Mouse (Mus musculus) embryonic facial prominence, embryonic 11.5 days (tissue): ENCODE results near the gene Zfyve16. TPM values are rescaled to one million over a fixed set of nuclear protein-coding genes. Genes with fewer than 3 reads are reported as not detected.

Experiments used
- ATAC-seq: fragments of 200-750 bp; cut with Nextera tagmentation; replicated peaks from 2 replicates; pipeline ENCODE4 v1.8.0; 2017; ENCODE audit warnings: low read depth; ENCODE audit not compliant: insufficient number of reproducible peaks, low FRiP score, low TSS enrichment
- DNase-seq: peaks from one replicate; pipeline ENCODE4 v3.0.0-alpha.2; 2015; ENCODE audit warnings: low spot score
- H3K27ac ChIP-seq: fragments of 300-500 bp; sonication (generic); replicated peaks from 2 replicates; pipeline ENCODE4 v1.5.1; 2014; ENCODE audit warnings: mild to moderate bottlenecking, low read depth, low read length, control low read depth
- H3K27me3 ChIP-seq: fragments of 300-500 bp; sonication (generic); 2 replicates; pipeline ENCODE4 v1.6.1; 2014; ENCODE audit warnings: mild to moderate bottlenecking, low read length, moderate library complexity, mixed read lengths; ENCODE audit not compliant: control insufficient read depth, insufficient read depth
- H3K36me3 ChIP-seq: fragments of 300-500 bp; sonication (generic); replicated peaks from 2 replicates; pipeline ENCODE4 v1.6.1; 2014; ENCODE audit warnings: low read depth, mild to moderate bottlenecking, low read length, moderate library complexity, mixed read lengths; ENCODE audit not compliant: control insufficient read depth, insufficient read depth
- H3K4me1 ChIP-seq: fragments of 300-500 bp; sonication (generic); 2 replicates; pipeline ENCODE4 v1.6.1; 2014; ENCODE audit warnings: low read length, mixed read lengths; ENCODE audit not compliant: control insufficient read depth, insufficient read depth
- H3K4me2 ChIP-seq: fragments of 300-500 bp; sonication (generic); 2 replicates; pipeline ENCODE4 v1.6.1; 2014; ENCODE audit warnings: low read depth, mild to moderate bottlenecking, control low read depth, low read length, moderate library complexity
- H3K4me3 ChIP-seq: fragments of 300-500 bp; sonication (generic); 2 replicates; pipeline ENCODE4 v1.5.1; 2014; ENCODE audit warnings: low read depth, low read length, control low read depth
- H3K9ac ChIP-seq: fragments of 300-500 bp; sonication (generic); replicated peaks from 2 replicates; pipeline ENCODE4 v1.6.1; 2014; ENCODE audit warnings: mild to moderate bottlenecking, control low read depth, low read length
- H3K9me3 ChIP-seq: fragments of 300-500 bp; sonication (generic); replicated peaks from 2 replicates; pipeline ENCODE4 v1.6.1; 2016; ENCODE audit warnings: mild to moderate bottlenecking, low read length, inconsistent platforms, mixed read lengths; ENCODE audit not compliant: control insufficient read depth
- WGBS: fragments of 180-500 bp; shearing (Covaris S2); extraction: QIAGEN DNeasy Blood & Tissue Kit; methylation state at CpG from one replicate; pipeline ENCODE4 v1.1.7; 2014; 5-methylcytosine and 5-hydroxymethylcytosine counted together
- polyA plus RNA-seq: library from polyadenylated mRNA; unstranded; fragments of >200 nt; fragmentation: Nextera tagmentation; extraction: Ambion mirVana; gene quantifications from 2 replicates; pipeline ENCODE4 v1.2.1, GENCODE M21; 2014

The Zfyve16 gene
- 15.0 and 18.5 TPM in 2 replicates for polyA plus RNA-seq

GRCm38 (mm10) chr13:92530721-92531211 is at the start of gene Zfyve16:
TSS of gene Zfyve16 (minus strand) at chr13:92530868.
- no peaks in the 10 kb centered on the region for H3K36me3 ChIP-seq
- peak within 1 kb of the TSS; percentile 65 for H3K4me2 ChIP-seq
- peak within 1 kb of the TSS; percentile 61 for H3K4me3 ChIP-seq
- peak within 1 kb of the TSS; percentile 86 for H3K27ac ChIP-seq
- H3K4me1 ChIP-seq = no peaks in the 10 kb centered on the region
- DNase-seq (peak; percentile 98), ATAC-seq (peak; percentile 99)
- peak within 1 kb of the TSS; percentile 86 for H3K9ac ChIP-seq
- WGBS = under 1% methylated on average over 46 of the region's 46 CpGs
- H3K27me3 ChIP-seq = no peaks in the 10 kb centered on the region
- no peaks in the 10 kb centered on the region for H3K9me3 ChIP-seq

GRCm38 (mm10) chr13:92578210-92578609 is 47.5 kb upstream of the Zfyve16 start:
- DNase-seq = no peak
- ATAC-seq = no peak

GRCm38 (mm10) chr13:92576688-92577087 is 46.0 kb upstream of the Zfyve16 start:
- H3K4me2 ChIP-seq = no peak overlapping the region
- ATAC-seq = no peak
- no peaks in the 10 kb centered on the region for H3K4me1 ChIP-seq
- WGBS = 77% methylated on average over 6 of the region's 6 CpGs
- H3K4me3 ChIP-seq = no peak overlapping the region
- H3K9ac ChIP-seq = no peak overlapping the region
- H3K27ac ChIP-seq = no peak overlapping the region
- H3K27me3 ChIP-seq = no peaks in the 10 kb centered on the region
- DNase-seq = no peak
- H3K9me3 ChIP-seq = no peaks in the 10 kb centered on the region
- H3K36me3 ChIP-seq = no peaks in the 10 kb centered on the region

More at GRCm38 (mm10) chr13:92578210-92578609, 47.5 kb upstream of the Zfyve16 start:
- H3K36me3 ChIP-seq = no peaks in the 10 kb centered on the region
- no peak overlapping the region for H3K27ac ChIP-seq
- H3K4me3 ChIP-seq = no peak overlapping the region
- H3K9me3 ChIP-seq = no peaks in the 10 kb centered on the region
- no peak overlapping the region for H3K9ac ChIP-seq
- H3K27me3 ChIP-seq = no peaks in the 10 kb centered on the region
- no peak overlapping the region for H3K4me2 ChIP-seq
- H3K4me1 ChIP-seq = no peaks in the 10 kb centered on the region
- WGBS = 75% methylated on average over 4 of the region's 4 CpGs

- H3K4me1 ChIP-seq = no peaks in the 10 kb centered on the region
- no peak within 1 kb of the TSS for H3K4me2 ChIP-seq
- H3K9me3 ChIP-seq = no peaks in the 10 kb centered on the region
- no peak within 1 kb of the TSS for H3K27ac ChIP-seq
- H3K4me3 ChIP-seq = no peak within 1 kb of the TSS
- no peaks in the 10 kb centered on the region for H3K36me3 ChIP-seq
- no peaks in the 10 kb centered on the region for H3K27me3 ChIP-seq
- no peak within 1 kb of the TSS for H3K9ac ChIP-seq
- ATAC-seq (no peak), DNase-seq (no peak)
Measured at GRCm38 (mm10) chr13:92576072-92576471, 45.4 kb upstream of the Zfyve16 start, which contains the start of gene Spz1. TSS of gene Spz1 (minus strand) at chr13:92576172.

- WGBS = 63% methylated on average over 5 of the region's 5 CpGs
- Histone ChIP-seq H3K9me3 (no peaks in the 10 kb centered on the region), H3K36me3 (no peaks in the 10 kb centered on the region), H3K4me2 (no peak overlapping the region), H3K4me1 (no peaks in the 10 kb centered on the region), H3K27ac (no peak overlapping the region), H3K4me3 (no peak overlapping the region), H3K9ac (no peak overlapping the region), H3K27me3 (no peaks in the 10 kb centered on the region)
- ATAC-seq (no peak), DNase-seq (no peak)
Measured at GRCm38 (mm10) chr13:92559429-92559828, 28.8 kb upstream of the Zfyve16 start.

- H3K27ac ChIP-seq = no peak overlapping the region
- no peaks in the 10 kb centered on the region for H3K9me3 ChIP-seq
- ATAC-seq (0 out of 2 replicates have a peak, but pooled peaks have one; percentile 39), DNase-seq (no peak)
- H3K36me3 ChIP-seq = no peaks in the 10 kb centered on the region
- no peaks in the 10 kb centered on the region for H3K27me3 ChIP-seq
- 51% methylated on average over 2 of the region's 2 CpGs for WGBS
- no peak overlapping the region for H3K4me2 ChIP-seq
- H3K4me1 ChIP-seq = no peaks in the 10 kb centered on the region
- H3K9ac ChIP-seq = no peak overlapping the region
- no peak overlapping the region for H3K4me3 ChIP-seq
Measured at GRCm38 (mm10) chr13:92557229-92557628, 26.6 kb upstream of the Zfyve16 start.

GRCm38 (mm10) chr13:92556458-92557126 is 25.9 kb upstream of the Zfyve16 start:
- Histone ChIP-seq H3K27me3 (no peaks in the 10 kb centered on the region), H3K9ac (no peak overlapping the region), H3K27ac (no peak overlapping the region), H3K4me3 (no peak overlapping the region), H3K4me2 (no peak overlapping the region), H3K36me3 (no peaks in the 10 kb centered on the region), H3K9me3 (no peaks in the 10 kb centered on the region; the same call in 1 of the 2 replicates), H3K4me1 (no peaks in the 10 kb centered on the region)
- ATAC-seq = no peak; the same call in 1 of the 2 replicates
- 19% methylated on average over 8 of the region's 8 CpGs for WGBS
- DNase-seq = peak; percentile 79

- no peaks in the 10 kb centered on the region for H3K27me3 ChIP-seq
- no peak overlapping the region for H3K9ac ChIP-seq
- H3K4me2 ChIP-seq = no peak overlapping the region
- no peak overlapping the region for H3K4me3 ChIP-seq
- 84% methylated on average over 4 of the region's 4 CpGs for WGBS
- DNase-seq = no peak
- no peak for ATAC-seq
- no peak overlapping the region for H3K27ac ChIP-seq
- H3K9me3 ChIP-seq = peaks cover 6% of the 10 kb centered on the region
- H3K4me1 ChIP-seq = no peaks in the 10 kb centered on the region
- H3K36me3 ChIP-seq = no peaks in the 10 kb centered on the region
Measured at GRCm38 (mm10) chr13:92547093-92547492, 16.4 kb upstream of the Zfyve16 start.
